Mouse (Mus musculus) monocyte, adult 5-6 weeks (primary cell): ENCODE measurements around the gene Gm36210. TPM values are rescaled to one million over a fixed set of nuclear protein-coding genes. Genes with fewer than 3 reads are reported as not detected.
A peak's percentile ranks its signal among the peaks of the same experiment; 100 is the strongest.

Source experiments
- ATAC-seq: fragments of 153-309, 156-312 bp; replicated peaks from 2 replicates; pipeline ENCODE4 v1.8.0; 2017; ENCODE audit warnings: mild to moderate bottlenecking; ENCODE audit not compliant: low TSS enrichment, insufficient number of reproducible peaks, severe bottlenecking, poor library complexity, low FRiP score
- total RNA-seq: library from RNA; stranded (forward); fragments of 200-1000, 200-491, 200-594 nt; gene quantifications from 3 replicates; pipeline ENCODE4 v1.2.3, GENCODE M21; 2017

Gene Gm36210
- total RNA-seq, result not detected in 3 replicates

DNA sequence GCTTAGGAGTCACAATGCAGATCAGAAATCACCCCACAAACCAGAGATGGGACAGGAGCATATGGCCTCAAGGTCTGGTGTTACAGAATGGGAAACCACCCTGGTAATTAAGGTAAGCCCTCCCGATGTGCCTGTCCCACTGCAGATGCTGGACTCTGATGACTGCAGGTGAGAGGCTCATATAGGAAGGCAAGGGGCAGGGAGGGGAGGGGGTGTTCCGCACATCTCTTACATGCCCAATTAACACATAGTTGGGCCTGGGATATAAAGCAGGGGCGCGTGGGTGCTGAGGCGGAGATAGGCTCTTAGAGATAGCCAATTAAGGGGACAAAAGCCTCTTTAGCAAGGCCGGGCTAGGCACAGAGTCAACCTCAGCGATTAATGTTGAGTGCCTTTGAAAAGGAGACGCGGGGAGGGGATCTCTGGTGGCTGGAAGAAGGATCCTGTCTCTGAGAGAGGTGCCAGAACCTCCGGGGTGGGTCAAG lies at the start of gene Gm36210:
Gene Gm36210, minus strand, starts transcription at position 51 of the 485 bp plus-strand sequence.
- no peak for ATAC-seq

DNA sequence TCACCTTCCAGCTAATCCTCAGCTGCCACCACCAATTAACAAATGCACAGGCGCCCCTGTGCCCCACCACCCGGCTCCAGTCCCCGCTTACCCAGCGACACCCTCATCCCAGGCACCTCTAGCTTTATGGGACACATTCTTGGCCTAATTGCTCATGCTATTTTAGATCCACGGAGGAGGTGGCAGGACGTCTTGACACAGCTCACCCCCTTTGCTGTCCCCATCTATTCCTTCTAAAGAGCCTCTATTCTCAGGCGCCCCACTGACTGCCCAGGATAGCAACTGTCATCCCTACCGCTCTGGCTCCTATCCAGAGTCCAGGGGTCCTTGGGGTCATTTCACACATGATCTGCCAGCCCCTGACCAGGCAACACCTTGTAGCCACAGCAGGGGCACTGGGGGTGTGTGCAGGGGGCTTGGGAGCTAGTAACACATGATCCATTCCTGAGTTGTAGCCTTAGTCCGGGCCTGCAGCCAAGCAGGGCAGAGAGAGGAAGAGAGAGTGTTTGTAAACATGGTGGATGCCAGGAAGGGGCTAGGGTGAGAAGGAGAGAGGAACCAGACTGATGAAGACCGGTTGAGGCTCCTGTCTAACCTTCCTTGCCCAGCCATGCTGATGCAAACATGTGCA lies 47.6 kb upstream of the Gm36210 start:
- no peak for ATAC-seq

DNA sequence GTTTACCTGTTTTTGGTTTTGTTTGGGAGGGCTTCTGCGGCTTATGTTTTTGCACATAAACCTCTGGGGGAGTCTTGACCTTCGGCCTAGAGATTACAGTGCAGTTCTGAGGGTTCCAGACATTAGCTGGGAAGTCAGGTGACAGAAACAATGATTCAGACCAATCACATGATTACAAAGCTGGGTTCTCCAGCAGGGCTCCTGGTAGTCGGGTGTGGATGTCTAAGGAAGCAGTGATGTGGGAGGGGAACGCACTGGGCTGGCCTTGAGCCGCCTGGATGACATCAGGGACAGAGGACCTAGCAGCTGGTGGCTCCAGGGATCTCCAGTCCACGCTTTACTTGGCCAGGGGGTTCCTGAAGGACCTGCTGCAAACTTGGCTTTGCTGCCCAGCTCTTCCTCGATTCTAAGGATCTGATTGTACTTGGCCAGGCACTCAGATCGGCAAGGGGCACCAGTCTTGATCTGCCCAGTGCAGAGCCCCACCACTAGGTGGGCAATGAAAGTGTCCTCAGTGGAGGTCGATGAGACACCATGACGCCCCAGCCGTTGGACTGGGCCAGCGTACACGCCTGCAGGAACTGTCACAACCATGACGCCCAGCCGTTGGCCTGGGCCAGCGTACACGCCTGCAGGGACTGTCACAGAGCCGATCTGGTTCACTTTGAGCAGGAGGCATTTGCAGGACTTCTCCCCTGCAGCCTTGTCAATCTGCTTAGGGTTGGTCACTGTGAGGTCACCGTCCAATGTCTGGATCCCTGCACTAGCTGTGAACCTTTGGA lies 44.4 kb upstream of the Gm36210 start:
- ATAC-seq, result no peak

DNA sequence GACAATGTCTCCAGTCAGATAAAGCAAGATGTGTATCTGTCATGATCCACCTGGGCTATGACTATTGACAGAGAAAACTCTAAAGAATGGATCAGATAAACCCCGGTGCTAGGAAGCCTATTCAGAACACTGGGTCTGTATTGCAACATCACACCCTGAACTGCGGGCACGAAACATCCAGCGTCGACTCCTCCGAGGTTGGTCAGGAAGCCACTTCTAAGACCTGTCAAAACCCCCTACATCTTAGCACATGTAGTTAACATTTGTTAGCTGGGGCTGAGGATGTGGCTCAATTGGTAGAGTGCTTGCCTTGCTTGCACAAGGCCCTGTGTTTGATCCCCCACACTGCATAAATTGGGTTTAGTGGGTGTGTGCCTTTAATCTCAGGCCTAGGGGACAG lies 42.1 kb upstream of the Gm36210 start:
- ATAC-seq, result no peak

DNA sequence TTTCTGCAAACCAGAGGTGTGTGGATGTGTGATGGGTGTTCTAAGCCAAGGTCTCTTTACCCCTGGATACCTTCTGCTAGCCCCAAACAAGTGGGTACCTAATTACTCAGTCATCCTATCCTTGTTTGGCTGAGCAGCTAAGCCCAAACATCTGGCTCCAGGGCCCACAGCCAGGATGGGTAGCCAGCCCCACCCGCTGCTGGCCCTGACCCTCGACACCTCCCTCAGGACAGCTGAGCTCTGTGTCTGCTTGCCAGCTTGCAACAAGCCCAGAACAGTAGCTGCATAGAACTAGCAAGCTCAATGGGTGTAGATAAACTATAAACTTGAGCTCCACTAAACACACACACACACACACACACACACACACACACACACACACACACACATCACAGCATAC lies 41.5 kb upstream of the Gm36210 start:
- ATAC-seq, result no peak

DNA sequence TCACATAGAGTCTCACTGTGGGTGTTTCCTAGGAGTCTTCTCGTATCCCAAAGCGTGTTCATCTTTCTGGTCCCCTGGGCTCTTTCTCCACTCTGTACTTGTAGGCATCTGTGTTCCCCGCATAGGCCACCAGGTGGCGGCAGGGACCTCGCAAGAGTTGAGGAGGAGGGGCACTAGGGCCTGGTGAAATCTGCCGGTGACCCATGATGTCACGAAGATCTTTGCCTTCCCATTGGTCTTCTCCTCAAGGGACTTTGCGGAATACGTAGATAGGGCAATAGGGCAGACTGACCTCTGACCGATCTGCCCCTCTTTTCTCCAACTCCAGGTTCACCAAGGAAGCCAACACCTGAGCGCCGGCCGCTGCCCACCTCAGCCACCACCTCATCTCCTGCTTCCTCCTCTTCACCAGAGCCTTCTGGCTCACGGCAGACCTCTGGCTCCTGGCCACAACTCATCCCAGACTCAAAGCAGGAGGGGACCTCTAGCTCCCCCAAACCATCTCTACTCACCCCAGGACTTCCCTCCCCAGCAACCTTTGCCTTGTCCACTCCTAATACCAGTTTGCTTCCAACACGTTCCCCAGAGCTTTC lies 37.0 kb upstream of the Gm36210 start:
- peak; percentile 91 for ATAC-seq

DNA sequence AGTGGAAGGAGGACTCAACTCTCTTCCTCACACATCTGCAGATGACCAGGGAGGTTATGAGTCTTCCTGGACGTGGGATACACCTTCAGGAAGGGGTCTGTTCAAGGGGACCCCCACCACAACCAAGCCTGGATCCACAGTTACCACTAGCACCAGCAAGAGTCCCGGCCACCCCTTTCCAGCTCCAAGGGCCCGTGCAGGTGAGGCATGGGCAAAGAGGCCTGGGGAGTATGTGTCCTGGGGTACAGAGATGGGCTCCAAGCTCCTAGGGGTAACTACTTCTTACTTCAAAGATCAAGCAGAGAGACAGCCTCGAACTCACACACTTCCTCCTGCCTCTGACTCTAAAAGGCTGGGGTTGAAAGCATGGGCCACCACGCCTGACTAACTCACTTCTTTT lies 36.4 kb upstream of the Gm36210 start:
- no peak for ATAC-seq

DNA sequence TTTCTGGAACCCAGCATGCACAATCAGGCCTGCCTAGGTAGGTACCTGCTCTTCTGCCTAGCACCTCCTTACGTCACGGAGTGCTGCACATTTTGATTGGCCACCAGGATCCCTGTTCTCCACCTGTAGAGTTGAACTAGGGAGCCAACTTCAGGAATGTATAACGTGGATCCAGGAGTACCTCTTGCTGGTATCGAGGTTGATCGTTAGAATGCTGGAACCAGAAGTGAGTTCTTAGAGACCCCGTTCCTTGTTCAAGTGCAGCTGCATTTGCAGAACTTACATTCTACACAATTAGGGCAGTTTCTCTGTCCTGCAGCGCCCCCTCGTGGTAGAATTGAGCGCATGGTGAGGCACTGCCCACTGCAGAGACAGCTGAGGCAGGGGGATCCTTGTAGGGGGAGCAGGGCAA lies 33.8 kb upstream of the Gm36210 start:
- 0 out of 2 replicates have a peak, but pooled peaks have one; percentile 24 for ATAC-seq

DNA sequence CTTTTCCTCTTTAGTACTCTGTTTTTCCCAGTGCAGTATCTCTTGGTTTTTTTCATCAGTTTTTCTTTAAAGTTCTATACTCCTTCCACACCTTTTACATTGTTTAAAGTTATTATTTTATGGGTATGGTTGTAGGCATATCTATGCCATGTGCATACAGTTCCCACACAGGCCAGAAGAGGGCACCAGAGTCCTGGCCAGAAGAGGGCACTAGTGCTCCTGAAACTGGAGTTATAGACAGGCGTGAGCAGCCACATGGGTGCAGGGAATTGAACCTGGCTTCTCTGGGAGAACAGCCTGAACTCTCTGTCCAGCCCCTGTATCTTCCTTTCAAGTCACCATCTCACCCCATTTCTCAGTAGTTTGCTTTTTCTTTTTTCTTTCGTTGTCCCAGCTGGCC lies 32.1 kb upstream of the Gm36210 start:
- ATAC-seq, result peak; percentile 61; the same call in 1 of the 2 replicates

DNA sequence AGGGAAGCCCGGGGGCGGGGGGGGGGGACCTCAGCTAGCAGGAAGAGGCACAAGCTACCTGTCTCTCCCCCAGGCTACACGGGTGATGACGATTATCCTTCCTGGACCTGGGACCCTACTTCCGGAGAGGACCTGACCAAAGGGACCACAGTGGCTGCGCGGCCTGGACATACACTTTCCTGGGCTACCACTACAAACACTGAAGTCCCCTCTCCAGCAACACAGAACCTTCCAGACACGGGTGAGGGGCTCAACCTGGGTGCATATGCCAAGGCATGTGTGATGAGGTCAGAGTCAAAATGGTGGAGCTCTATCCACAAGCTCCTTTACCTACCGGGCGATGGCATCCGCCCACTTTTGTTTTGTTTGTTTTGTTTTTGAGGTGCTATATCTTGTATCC lies 31.1 kb upstream of the Gm36210 start:
- no peak for ATAC-seq

DNA sequence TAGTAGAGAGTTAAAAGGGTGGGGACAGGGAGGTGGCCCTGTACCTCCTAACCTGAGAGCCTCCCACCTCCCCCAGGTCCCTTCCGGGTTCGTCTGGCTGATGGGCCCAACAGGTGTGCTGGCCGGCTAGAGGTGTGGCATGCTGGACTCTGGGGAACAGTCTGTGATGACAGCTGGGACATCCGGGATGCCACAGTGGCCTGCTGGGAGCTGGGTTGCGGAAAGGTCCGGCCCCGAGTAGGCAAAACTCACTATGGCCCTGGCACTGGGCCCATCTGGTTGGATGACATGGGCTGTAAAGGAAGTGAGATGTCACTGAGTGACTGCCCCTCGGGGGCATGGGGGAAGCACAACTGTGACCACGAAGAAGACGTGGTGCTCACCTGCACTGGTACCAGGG lies 30.5 kb upstream of the Gm36210 start:
- ATAC-seq, result no peak

DNA sequence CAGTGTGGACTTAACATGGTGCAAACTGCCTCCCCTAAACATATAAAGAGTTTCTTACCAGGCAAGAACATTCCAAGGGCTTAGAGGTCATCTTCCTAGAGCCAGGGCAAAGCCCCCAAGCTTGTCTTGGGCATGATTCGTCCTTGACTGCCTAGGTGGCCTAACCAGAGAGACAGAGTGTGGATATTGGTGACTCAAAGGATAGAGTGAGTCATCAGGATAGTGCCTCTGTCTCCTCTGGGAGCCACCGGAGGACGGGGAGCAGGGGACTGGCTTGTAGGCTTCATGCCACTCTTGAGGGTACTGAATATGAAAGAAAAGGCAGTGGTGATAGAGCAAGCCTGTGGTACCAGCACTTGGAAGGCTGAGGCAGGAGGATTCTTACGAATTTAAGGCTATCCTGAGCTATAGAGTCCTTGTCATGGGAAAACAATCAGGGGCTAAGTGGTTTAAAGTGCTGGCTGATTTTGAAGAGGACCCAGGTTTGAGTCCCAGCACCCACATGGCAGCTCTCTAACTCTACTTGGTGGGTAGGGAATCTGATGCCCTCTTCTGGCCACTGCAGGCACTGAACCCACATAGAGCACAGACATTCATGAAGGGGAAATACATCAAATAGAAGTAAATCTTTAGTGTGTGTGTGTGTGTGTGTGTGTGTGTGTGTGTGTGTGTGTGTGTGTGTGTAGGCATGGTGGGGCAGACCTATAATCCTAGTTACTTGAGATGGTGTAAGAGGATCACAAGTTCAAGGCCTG lies 28.0 kb upstream of the Gm36210 start:
- ATAC-seq, result no peak

DNA sequence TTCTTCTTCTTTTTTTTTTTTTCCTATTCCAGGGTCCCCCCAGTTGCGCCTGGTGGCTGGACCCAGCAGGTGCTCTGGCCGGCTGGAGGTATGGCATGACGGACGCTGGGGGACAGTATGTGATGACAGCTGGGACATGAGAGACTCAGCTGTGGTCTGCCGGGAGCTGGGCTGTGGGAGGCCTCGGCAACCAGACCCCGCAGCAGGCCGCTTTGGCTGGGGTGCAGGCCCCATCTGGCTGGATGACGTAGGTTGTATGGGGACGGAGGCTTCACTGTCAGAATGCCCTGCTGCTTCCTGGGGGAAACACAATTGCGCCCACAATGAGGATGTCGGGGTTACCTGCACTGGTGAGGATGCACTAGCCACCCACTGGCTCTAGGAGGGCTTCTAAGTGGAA lies 26.8 kb upstream of the Gm36210 start:
- ATAC-seq, result no peak

DNA sequence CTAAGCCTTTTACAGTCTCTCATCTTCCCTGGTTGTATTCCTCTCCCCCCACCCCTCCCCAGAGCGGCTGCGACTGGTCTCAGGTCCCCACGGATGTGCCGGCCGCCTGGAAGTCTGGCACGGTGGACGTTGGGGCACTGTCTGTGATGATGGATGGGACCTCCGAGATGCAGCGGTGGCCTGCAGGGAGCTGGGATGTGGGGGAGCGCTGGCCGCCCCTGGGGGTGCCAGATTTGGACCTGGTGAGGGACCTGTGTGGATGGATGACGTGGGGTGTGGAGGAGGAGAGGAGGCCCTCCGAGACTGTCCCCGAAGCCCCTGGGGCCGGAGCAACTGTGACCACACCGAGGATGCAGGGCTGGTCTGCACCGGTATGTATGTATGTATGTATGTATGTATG lies 22.0 kb upstream of the Gm36210 start:
- ATAC-seq, result no peak

DNA sequence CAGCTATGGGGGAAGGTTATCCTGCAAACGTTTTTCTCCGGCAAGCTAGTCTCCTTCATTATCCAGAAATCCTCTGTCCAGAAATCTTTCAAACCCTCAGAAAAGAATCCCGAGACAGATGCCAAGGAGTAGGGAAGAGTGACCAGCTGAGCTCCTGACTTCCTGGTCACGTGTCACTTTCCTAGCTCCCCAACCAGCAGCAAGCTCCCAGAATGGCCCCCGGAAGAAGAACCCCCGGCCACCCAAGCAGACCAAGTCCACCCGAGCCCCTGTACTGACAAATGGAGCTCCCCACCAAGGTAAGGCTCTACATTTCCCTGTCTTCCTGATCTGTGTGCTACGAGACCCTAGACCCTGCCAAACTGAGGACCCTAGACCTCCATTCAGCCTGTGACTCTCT lies 21.4 kb upstream of the Gm36210 start:
- ATAC-seq, result no peak

DNA sequence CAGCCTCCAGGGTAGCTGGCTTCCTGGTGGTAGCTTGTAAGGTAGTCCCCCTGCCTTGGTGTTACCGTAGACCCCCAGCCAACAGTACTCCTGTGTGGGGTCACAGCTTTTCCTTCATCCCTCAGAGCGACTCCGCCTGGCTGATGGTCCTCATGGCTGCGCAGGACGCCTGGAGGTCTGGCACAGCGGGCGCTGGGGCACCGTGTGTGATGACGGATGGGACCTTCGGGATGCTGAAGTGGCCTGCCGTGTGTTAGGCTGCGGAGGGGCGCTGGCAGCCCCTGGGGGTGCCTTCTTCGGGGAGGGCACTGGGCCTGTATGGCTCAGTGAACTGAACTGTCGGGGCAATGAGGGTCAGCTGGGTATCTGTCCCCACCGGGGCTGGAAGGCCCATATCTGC lies 20.5 kb upstream of the Gm36210 start:
- no peak for ATAC-seq

DNA sequence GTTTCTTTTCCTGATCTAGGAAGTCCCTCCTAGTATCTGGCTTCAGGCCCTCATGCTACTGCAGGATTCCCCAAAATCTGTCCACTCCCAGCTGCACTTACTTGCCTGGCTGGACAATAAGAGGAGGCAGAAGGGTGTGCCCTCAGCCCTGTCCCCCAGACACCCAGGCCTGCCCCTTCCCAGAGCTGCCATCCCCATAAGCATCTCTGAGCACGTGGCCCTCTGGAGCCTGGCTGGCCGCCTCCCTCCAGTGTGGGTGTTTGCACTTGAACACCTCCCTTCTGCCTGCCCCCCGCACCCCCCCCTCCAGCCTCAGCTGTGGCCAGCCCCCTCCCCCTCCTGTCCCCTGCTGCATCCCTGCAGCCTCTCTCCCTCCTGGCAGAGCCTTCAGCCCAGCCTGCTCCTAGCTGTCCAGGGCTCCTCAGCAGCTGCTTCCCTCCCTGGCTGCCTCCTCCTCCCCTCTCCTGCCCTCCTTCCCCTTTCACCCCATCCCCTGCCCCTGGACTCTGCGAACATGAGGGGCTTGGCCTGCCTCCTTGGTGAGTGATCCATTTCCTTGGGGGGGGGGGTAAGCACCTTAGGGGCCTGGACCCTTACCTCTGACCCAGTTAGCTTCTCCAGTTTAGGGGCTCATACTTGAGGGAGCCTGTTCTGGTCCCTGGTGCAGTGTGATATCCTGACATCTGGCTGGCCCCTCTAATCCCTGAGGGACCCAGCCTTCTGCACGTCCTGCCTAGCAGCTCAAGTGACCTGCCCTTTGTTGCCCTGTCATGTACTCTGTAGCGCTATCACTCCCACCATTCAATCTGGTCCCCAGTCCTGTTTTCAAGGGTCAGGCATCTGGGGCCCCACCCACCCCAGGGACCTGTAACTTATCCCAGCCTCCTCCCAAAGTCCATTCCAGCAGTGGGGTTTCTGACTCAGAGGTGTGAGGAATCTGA lies 19.4 kb upstream of the Gm36210 start, which contains the start of gene Ssc5d:
Gene Ssc5d, plus strand, starts transcription at position 345 of the 941 bp plus-strand sequence.
- no peak for ATAC-seq

DNA sequence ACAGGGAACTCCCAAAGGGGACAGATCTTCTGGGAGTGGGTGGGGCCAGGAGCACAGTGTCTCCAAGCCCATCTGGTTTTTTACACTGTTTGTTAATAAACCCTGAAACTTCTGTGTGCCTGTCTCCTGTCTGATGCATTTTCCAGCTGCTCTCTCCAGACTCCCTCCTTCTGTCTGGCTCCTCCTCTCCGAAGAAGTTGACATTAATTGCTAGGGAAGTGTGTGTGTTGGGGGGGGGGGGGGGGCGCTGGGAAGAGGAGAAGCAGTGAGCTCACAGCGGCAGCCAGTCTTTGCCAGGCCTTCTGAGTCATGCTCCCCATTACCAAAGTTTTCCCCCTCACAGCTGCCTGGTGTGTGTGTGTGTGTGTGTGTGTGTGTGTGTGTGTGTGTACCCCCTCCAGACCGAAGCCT lies 18.6 kb upstream of the Gm36210 start:
- ATAC-seq, result no peak
